Mouse (Mus musculus) hindbrain, embryonic 14.5 days (tissue): Measurements from ENCODE around the gene Gm3194. TPM values are rescaled to one million over a fixed set of nuclear protein-coding genes. Genes with fewer than 3 reads are reported as not detected.
"Not testable (repeated sequence)": the region's sequence is repeated elsewhere in the genome, so short reads cannot be mapped to it uniquely, and the experiment has no call there.

Experiments used
- ATAC-seq: fragments of 200-750 bp; cut with Nextera tagmentation; 2 replicates; pipeline ENCODE4 v1.8.0; 2017; ENCODE audit warnings: moderate number of reproducible peaks, mild to moderate bottlenecking, moderate TSS enrichment, moderate library complexity; ENCODE audit not compliant: low FRiP score
- DNase-seq: peaks from one replicate; pipeline ENCODE4 v3.0.0-alpha.2; 2015; ENCODE audit warnings: low spot score
- H3K27ac ChIP-seq: fragments of 300-500 bp; sonication (generic); 2 replicates; pipeline ENCODE4 v1.5.1; 2014; ENCODE audit warnings: mild to moderate bottlenecking, moderate library complexity
- H3K27me3 ChIP-seq: fragments of 300-500 bp; sonication (generic); 2 replicates; pipeline ENCODE4 v1.6.1; 2014; ENCODE audit warnings: mild to moderate bottlenecking, low read length, mixed read lengths; ENCODE audit not compliant: control insufficient read depth, insufficient read depth
- H3K36me3 ChIP-seq: fragments of 300-500 bp; sonication (generic); replicated peaks from 2 replicates; pipeline ENCODE4 v1.6.1; 2014; ENCODE audit not compliant: control insufficient read depth, insufficient read depth
- H3K4me1 ChIP-seq: fragments of 300-500 bp; sonication (generic); replicated peaks from 2 replicates; pipeline ENCODE4 v1.6.1; 2014; ENCODE audit warnings: antibody characterized with exemption, low read length, mixed read lengths; ENCODE audit not compliant: control insufficient read depth, insufficient read depth
- H3K4me2 ChIP-seq: fragments of 300-500 bp; sonication (generic); replicated peaks from 2 replicates; pipeline ENCODE4 v1.6.1; 2014; ENCODE audit warnings: mild to moderate bottlenecking, moderate library complexity
- H3K4me3 ChIP-seq: fragments of 300-500 bp; sonication (generic); replicated peaks from 2 replicates; pipeline ENCODE4 v1.5.1; 2014; ENCODE audit warnings: mild to moderate bottlenecking, low read length
- H3K9ac ChIP-seq: fragments of 300-500 bp; sonication (generic); 2 replicates; pipeline ENCODE4 v1.6.1; 2014
- H3K9me3 ChIP-seq: fragments of 300-500 bp; sonication (generic); 2 replicates; pipeline ENCODE4 v1.6.1; 2016; ENCODE audit warnings: low read length; ENCODE audit not compliant: control insufficient read depth
- WGBS: fragments of 180-500 bp; shearing (Covaris S2); extraction: QIAGEN DNeasy Blood & Tissue Kit; methylation state at CpG from one replicate; pipeline ENCODE4 v1.1.7; 2014; 5-methylcytosine and 5-hydroxymethylcytosine counted together
- polyA plus RNA-seq: library from polyadenylated mRNA; unstranded; fragments of >200 nt; fragmentation: Nextera tagmentation; extraction: Ambion mirVana; gene quantifications from 2 replicates; pipeline ENCODE4 v1.2.1, GENCODE M21; 2014

Gm3194 gene
- polyA plus RNA-seq: 3.8 and 4.5 TPM in 2 replicates

GRCm38 (mm10) chr14:5455367-5455766, at the start of gene Gm3194:
Gene Gm3194, minus strand, starts transcription at chr14:5455467.
- whole genome bisulfite sequencing: no CpG with 5 or more reads among the region's 3 CpGs
- not testable (repeated sequence) for H3K27ac ChIP-seq, ATAC-seq

GRCm38 (mm10) chr14:5501374-5501773, 46.1 kb upstream of the Gm3194 start, which contains the start of gene Gm3488:
Gene Gm3488, plus strand, starts transcription at chr14:5501674.
- WGBS: no CpG with 5 or more reads among the region's 35 CpGs
- H3K4me3 ChIP-seq, H3K9me3 ChIP-seq, H3K4me1 ChIP-seq, H3K27me3 ChIP-seq, H3K9ac ChIP-seq, H3K27ac ChIP-seq, ATAC-seq, DNase-seq, H3K4me2 ChIP-seq, H3K36me3 ChIP-seq: not testable (repeated sequence)

More at GRCm38 (mm10) chr14:5455367-5455766, at the start of gene Gm3194:
- H3K4me2 ChIP-seq, H3K9me3 ChIP-seq, H3K9ac ChIP-seq, H3K4me3 ChIP-seq, H3K36me3 ChIP-seq, DNase-seq, H3K4me1 ChIP-seq, H3K27me3 ChIP-seq: not testable (repeated sequence)

DNA sequence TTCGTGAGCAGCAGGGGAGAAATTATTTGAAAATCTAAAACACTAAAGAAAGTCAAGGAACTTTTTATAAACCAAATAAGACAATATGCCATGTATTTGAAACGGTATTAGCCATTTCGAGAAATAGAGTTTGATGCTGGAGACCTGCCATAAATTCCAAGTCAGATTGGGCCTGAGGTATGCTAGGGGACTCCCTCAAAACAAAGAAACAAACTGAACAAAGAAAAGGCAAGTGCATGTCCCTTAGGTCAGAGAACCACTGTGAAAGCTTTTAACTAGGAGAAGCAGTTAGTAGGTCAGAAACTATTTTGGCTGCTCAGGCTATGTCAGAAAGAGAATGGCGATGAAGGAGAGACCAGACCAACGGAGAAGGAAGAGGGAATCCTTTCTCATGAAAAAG, 28.6 kb upstream of the Gm3194 start, which contains the start of gene Gm3187:
Gene Gm3187, plus strand, starts transcription at position 301 of the 400 bp plus-strand sequence.
- H3K27me3 ChIP-seq, ATAC-seq: not testable (repeated sequence)
- WGBS: 91% methylated on average over 4 of the region's 5 CpGs

DNA sequence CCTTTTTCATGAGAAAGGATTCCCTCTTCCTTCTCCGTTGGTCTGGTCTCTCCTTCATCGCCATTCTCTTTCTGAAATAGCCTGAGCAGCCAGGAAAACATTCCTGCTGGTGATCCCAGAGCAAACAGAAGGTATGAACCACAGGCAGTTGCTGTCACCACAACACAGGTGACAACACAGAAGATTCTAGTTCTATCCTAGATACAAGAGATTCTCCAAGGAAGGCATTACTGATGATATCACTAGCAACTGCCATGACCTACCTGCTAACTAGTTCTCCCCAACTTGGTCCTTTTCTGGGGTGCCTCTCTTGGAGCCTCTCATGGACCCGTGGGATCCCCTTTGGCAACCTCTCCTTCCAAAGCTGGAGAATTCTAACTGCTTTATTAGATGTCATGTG, 22.5 kb upstream of the Gm3194 start, which contains the start of gene Gm8246:
Gene Gm8246, minus strand, starts transcription at position 101 of the 400 bp plus-strand sequence.
- not testable (repeated sequence) for DNase-seq, H3K4me1 ChIP-seq, H3K27me3 ChIP-seq, H3K4me3 ChIP-seq, ATAC-seq, H3K9me3 ChIP-seq, H3K9ac ChIP-seq, H3K36me3 ChIP-seq, H3K4me2 ChIP-seq, H3K27ac ChIP-seq
- no CpG with 5 or more reads among the region's 3 CpGs for WGBS

More for the DNA sequence above, 28.6 kb upstream of the Gm3194 start, which contains the start of gene Gm3187:
- not testable (repeated sequence) for DNase-seq, H3K9ac ChIP-seq, H3K27ac ChIP-seq, H3K36me3 ChIP-seq, H3K4me1 ChIP-seq, H3K4me2 ChIP-seq, H3K9me3 ChIP-seq, H3K4me3 ChIP-seq

GRCm38 (mm10) chr14:5460469-5460868, 5.2 kb upstream of the Gm3194 start:
- 0 out of 2 replicates have a peak, but pooled peaks have one; percentile 60 for ATAC-seq
- not testable (repeated sequence) for H3K9ac ChIP-seq, H3K4me3 ChIP-seq, DNase-seq, H3K27me3 ChIP-seq, H3K27ac ChIP-seq, H3K36me3 ChIP-seq, H3K4me2 ChIP-seq, H3K4me1 ChIP-seq, H3K9me3 ChIP-seq
- no CpG with 5 or more reads among the region's 19 CpGs for WGBS

- not testable (repeated sequence) for H3K9me3 ChIP-seq, H3K36me3 ChIP-seq, H3K27ac ChIP-seq, H3K9ac ChIP-seq, DNase-seq, H3K4me3 ChIP-seq, H3K4me2 ChIP-seq, H3K27me3 ChIP-seq, ATAC-seq, H3K4me1 ChIP-seq
- WGBS: no CpG with 5 or more reads among the region's 37 CpGs
These were observed 66.3 kb downstream of the Gm3194 start, which contains the start of gene Gm3500 for GRCm38 (mm10) chr14:5388949-5389348. Gene Gm3500, minus strand, starts transcription at chr14:5389049.

Other genes starting within 250 kb of the Gm3194 start
- not detected in 2 replicates for gene Gm3526, start 194.9 kb downstream of the Gm3194 start, polyA plus RNA-seq
- gene Gm3542, start 120.5 kb downstream of the Gm3194 start, polyA plus RNA-seq: not detected in 2 replicates
- gene Gm3500, start 66.4 kb downstream of the Gm3194 start, polyA plus RNA-seq: 0.95 and 1.7 TPM in 2 replicates
- not detected in 2 replicates for gene Gm8246, start 22.4 kb upstream of the Gm3194 start, polyA plus RNA-seq
- not detected in 2 replicates for gene Gm3187, start 28.7 kb upstream of the Gm3194 start, polyA plus RNA-seq
- gene Gm3488, start 46.2 kb upstream of the Gm3194 start, polyA plus RNA-seq: 18.0 and 18.2 TPM in 2 replicates
- gene Gm3532, start 83.0 kb upstream of the Gm3194 start, polyA plus RNA-seq: 0.15 TPM in 1 of 2 replicates, not detected in the other
- not detected in 2 replicates for gene Gm8265, start 177.6 kb upstream of the Gm3194 start, polyA plus RNA-seq
- not detected in 2 replicates for gene Gm9603, start 232.0 kb upstream of the Gm3194 start, polyA plus RNA-seq